Mouse (Mus musculus): ENCODE measurements at regions not wholly inside any gene's neighbourhood (a gene's known extent, or its start where the extent isn't known, plus 50 kb on each side); places are given as distances from the start of the nearest gene placed in this dataset.
"Not testable (repeated sequence)": the region's sequence is repeated elsewhere in the genome, so short reads cannot be mapped to it uniquely, and the experiment has no call there.

GRCm38 (mm10) chr9:83718084-83718483, 88.0 kb downstream of the Elovl4 start:
- not testable (repeated sequence) for TF ChIP-seq POLR2A (IDR thresholded peaks at IDR 0.05; ENCODE audit: low read depth, low read length); CTCF (IDR thresholded peaks at IDR 0.05; ENCODE audit: extremely low read depth, insufficient read depth, insufficient read length, insufficient replicate concordance)

Data from spleen, adult 2 months (tissue).